Mouse (Mus musculus) cerebellum, adult (tissue): Measurements from ENCODE around the gene Enthd1.
"Not testable (repeated sequence)": the region's sequence is repeated elsewhere in the genome, so short reads cannot be mapped to it uniquely, and the experiment has no call there.

Source experiments
- ATAC-seq: cut with Nextera tagmentation; 2 replicates; pipeline ENCODE4 v1.9.2; 2017; ENCODE audit warnings: mild to moderate bottlenecking, moderate library complexity, mixed read lengths; ENCODE audit not compliant: insufficient number of reproducible peaks, low FRiP score, low TSS enrichment

The Enthd1 gene

GRCm38 (mm10) chr15:80544115-80544514 lies 20.8 kb downstream of the Enthd1 start:
- no peak for ATAC-seq

DNA sequence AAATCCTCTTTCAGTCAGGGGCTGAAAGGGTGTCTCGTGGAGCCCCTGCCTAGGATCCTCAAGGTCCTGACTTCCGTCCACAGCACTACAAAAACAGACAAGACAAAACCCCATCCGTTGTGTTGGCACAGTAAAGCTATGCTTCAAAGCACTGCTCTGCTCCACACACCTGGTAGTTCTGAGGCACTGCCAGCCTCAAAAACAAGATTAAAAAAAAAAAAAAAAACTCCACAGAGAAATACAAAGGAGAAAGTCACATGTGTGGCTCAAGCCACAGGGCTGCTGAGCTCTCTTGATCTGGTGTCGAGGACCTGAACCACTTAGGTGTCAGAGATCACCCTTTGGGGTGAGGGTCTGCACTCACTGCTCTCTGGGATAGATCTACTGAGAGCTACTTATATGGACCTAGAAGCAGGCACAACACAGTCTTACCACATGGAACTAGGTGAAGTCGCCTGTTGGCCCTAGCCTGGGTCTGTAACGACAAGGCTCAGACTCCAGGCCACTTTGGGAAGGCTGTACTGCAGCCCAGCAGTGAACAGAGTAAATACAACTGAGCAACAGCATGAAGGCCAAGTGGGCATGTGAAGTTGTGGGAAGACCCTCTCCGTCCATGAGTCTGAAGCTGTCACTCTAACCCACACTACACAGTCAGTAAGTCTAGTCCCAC lies 26.1 kb downstream of the Enthd1 start:
- ATAC-seq, result no peak

GRCm38 (mm10) chr15:80538075-80538474 lies 26.9 kb downstream of the Enthd1 start:
- no peak for ATAC-seq

DNA sequence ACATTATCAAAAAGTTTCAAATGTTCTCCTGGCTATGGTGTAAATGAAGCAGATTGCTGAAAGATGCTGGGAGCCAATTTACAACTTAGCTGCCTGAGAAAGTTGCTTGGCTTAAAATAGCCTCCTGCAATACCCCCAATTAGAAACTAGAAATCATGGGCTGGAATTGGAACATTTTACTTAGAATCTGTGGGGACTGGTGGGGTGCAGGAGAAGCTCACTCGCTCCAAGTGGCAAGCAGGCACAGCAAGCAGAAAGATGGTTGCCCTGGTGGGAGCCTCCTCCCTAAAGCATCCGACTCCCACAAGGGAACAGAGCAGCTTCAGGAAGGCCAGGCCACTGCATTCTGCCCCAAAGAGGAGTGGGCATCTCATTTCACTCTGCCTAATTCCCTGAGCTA lies 28.9 kb downstream of the Enthd1 start:
- no peak for ATAC-seq

DNA sequence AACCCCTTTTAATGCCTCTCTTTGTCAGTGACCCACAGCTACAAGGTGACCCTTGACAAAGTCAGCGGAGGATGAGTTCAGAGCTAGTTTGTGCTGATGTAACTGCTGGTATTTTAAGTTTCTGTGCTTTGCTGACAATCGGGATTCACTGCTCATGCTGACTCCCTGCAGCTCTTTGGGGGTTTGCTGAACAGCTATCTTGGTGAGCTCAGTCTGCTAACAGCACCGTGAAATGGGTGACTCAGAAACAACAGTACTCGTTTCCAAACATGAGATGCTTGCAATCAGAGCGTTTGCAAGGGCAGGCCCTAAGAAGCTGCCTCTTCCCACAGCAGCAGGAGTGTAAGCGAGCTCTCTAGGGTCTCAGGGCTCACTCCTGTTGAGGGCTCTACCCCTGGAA lies 31.7 kb downstream of the Enthd1 start:
- no peak for ATAC-seq

- ATAC-seq, result no peak
These were observed 32.5 kb downstream of the Enthd1 start for GRCm38 (mm10) chr15:80532281-80533072.

DNA sequence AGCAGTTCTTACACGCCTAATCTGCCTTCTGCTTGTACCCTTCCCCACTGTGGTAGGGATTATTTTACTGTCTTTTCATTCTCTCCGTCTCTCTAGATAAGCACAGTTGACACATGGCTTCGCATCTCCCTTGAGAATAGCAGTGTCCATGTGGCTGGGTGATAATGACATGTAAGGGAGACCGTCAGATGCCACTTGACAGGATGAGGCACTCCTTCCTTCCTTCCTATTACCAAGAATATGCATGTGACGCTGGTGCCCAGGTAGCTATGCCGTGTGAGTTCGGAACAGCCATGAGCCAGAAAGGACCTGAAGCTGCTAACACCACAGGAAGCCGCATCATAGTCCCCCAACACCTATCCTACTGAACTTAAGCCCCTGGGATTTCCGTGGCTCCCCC lies 33.9 kb downstream of the Enthd1 start:
- ATAC-seq, result no peak

DNA sequence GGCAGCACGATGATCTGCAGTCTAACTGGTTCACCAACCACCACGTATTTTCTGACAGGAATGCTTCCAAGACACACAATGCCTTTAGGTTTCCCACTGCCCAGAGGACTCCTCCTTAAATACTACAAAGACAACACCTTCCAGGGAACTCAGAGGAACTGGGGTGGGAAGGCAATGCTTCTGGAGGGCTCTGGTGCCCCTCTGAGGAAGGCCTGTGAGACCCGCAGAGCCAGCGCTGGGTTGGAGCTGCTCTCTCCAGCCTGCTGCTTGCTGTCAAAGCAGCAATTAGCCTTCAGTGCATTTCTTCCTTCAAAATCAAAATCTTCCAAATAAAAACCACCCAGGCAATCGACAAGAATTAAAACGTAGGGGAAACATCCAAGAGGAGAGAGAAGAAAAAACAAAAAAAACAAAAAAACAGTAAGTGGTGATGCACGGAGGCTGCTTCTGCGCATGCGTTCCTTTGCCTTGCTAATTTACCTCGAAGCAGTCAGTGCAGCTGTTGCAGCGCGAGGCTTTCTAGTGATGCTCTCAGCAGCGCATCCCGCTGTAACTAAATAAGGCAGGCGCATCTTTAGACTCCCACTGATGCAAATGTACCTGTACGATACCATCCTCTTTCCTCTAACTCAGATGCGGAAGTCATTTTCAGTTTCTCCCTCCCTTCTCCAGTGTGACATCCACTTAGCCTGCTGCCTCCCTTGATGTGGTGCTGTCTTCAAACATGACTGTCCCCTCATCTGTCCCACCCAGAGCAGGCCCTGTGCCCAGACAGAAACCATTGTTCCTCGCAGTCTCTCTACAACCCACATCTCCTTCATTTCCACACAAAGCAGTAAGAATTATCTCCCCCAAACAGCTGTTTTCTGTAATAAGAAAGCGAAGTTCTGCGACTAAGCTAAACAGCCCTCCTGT lies 34.7 kb downstream of the Enthd1 start:
- no peak for ATAC-seq

DNA sequence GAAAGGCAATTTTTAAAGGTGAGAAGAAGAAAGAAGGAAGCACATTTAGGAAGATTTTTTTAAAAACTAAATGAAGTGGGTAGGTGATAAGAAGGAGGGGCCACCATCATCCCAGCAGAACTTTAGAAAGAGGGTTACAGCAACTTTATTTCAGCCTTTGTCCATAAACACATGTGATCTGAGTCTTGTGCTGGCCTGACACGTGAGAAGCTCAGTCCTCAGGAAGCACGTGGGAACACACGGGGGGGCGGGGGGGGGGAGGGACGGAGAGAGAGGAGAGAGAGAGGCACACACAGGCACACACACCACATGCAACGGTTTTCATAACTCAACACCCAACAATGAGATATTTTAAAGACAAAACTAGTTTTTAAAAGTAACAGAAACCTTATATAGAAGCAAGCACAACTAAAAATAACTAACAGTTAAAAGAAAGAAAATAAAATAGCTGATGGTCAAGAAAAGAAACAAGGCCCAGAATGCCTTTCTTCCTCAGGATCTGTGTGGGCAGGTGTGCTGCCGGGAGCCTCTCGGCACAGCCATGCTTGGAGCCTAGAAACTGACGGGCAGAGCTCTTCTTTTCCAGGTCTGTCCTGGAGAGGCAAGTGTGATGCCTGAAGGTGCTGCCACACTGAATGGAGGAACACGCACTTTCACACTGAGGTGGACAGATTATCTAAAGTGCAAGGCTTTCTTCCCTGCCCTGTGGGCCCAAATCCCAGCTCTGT lies 43.1 kb downstream of the Enthd1 start:
- no peak for ATAC-seq

DNA sequence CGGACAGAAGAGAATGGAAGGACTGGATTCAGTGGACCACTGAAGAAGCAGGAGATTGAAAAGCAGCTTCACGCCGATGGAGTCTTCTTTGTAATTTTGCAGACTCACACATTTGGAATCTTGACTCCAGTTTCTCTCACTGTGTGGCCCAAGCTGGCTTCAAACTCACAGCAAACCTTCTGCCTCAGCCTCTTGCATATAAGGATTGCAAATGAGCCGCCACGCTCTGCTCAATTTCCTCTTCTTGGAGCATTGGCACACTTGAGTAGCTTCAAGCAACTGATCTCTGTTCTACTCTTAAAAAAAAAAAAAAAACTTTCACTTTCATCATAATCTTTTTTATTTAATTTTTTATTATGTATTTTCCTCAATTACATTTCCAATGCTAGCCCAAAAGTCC lies 45.0 kb downstream of the Enthd1 start:
- ATAC-seq, result no peak

GRCm38 (mm10) chr15:80518567-80519223 lies 46.3 kb downstream of the Enthd1 start:
- no peak for ATAC-seq

DNA sequence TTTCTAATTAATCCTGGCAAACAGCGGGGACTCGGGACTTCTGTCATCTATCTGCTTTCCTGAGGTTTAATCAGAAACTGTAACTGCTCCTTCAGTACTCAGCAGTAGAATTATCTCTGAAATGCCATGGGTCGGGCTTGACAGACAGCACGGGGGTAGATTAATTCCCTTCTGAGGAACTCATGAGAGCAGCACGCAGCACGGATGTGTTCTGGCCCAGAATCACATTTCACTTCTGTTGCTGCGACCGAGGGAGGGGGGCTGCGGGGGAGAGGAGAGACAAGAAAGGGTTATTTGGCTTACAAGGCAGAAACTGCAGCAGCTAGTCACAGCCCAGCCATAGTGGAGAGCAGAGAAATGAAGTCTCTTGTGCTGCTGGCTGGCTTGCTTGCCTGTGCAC lies 47.0 kb downstream of the Enthd1 start:
- ATAC-seq, result no peak

DNA sequence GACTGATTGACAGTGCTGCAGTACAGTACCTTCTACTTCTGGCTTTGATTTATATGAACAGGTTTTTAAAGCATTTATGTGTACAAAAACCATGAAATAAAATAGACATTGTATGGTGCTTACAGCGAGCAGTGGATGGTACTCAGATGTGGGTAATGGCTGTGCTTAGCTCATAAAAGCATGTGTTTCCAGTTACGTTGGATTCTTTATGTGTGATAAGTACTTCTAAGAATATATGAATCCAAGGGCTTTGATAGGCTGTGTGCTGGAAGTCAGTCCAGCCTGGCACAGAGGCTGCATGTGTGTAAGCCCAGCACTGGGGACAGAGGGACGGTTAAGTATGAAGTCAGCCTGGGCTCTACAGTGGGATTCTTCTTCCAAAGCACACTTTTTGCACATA lies 48.4 kb downstream of the Enthd1 start:
- ATAC-seq, result no peak

DNA sequence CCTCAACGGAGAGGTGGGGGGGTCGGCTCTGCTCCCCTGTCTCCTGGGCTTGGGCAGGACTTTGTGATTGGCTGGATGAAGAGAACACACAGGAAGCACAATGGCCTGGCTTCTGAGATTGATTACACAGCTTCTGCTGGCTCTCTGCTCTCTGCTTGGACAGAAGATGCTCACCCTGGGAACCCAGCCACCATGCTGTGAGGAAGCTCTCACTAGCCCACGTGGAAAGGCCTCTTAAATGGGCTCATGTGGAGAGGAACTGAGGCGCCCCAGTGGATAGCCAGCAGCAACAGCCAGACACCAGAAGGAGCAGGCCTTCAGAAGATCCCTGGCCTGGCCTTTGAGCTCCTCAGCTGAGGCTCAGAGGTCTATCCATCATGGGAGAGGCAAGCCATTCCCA lies 59.9 kb downstream of the Enthd1 start:
- ATAC-seq, result peak; percentile 31; the same call in 1 of the 2 replicates

DNA sequence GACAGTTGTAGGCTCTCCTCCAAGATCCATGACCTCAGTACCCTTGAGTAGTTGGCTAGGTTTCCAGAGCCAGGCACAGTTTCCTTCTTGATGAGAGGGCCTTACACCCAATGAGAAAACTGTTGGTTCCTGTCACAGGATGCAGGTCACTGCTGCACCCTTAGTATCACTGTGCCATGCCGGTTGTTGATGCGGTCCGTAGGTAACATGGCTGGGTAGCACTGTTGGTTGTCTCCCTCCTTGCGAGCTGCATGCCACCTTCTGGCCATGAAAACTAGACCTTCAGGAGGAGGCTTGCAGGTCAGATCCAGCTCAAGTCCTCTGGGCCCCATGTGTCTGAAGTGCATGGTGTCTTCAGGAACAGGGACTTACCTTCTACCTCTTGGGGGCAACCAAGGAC lies 61.8 kb downstream of the Enthd1 start:
- ATAC-seq, result not testable (repeated sequence)

DNA sequence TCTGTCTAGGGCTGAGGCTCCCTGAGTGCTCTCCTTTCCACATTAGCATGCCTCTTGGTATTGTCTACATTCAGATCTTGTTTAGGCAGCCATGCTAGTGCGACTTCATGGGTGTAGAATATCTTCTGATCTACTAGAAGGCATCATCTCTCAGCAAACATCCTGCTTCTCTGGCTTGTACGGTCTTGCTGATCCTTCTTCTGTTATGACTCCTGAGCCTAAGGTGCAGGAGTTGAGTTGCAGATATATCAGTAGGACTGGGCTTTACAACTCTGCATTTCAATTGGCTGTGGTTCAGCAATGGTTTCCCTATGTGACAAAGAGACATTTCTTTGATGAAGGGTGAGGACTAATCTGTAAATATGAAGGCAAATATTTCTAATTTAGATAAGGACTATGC lies 62.2 kb downstream of the Enthd1 start:
- ATAC-seq, result no peak

DNA sequence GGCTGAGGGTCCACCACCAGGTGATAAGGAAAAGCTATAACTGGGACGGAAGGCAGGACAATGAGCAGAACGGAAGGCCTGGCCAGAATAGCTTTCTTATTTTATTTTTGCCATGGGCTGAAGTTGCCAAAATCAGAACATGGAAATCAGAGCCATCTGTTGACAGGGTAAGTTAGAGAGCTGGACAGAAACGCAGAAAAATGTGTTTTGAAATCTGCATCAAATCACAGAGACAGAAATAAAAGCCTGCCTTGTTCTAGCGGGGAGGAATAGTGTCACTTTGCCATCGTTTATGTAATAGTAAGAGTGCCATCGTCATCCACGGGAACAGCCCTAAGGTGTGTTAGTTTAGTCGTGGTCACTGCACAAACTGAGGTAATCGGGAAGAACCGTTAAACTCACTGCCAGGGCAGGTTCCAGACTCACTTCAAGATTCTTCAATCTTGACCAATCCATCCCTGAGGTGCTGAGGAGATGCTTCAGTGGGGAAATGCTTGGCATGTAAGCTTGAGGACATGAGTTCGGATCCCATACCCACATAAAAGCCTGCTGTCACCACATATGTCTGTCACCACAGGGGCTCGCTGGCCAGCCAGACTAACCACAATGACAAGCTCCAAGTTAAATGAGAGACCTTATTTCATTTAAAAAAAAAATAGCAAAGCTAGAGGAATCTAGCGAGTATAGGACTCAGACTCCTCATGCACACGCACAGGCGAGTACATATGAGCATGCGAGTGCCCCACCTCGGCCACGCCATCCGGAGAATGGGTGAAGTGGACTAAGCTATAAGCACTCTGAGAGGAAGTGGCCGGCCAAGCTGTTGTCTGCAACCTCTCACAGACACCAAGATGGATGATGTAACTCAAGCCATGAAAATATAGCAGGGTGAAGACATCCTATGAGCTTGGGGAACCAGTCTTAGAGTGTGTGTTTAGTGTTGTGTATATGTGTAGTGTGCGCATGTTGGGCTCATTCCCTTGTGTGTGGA lies 63.6 kb downstream of the Enthd1 start:
- no peak for ATAC-seq

DNA sequence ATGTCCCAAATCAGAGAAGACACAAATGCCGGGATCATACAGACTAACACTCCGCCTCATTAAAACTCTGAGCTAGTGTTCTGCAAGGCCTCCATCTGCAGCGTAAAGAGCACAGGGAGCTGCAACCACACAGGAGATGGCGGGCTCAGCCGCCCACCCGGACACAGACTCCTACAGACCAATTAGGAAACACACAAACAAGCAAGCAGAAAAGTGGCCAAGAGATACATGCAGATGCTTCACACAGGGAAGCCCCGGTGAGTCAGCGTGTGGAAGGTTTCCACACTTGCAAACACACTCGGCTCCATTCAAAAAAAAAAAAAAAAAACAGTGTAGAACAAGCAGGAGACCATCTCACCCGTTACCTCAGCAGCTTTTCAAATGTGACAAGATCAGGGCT lies 64.5 kb downstream of the Enthd1 start:
- ATAC-seq, result no peak

GRCm38 (mm10) chr15:80497733-80498132 lies 67.2 kb downstream of the Enthd1 start:
- not testable (repeated sequence) for ATAC-seq
